In the genomic region with DNA sequence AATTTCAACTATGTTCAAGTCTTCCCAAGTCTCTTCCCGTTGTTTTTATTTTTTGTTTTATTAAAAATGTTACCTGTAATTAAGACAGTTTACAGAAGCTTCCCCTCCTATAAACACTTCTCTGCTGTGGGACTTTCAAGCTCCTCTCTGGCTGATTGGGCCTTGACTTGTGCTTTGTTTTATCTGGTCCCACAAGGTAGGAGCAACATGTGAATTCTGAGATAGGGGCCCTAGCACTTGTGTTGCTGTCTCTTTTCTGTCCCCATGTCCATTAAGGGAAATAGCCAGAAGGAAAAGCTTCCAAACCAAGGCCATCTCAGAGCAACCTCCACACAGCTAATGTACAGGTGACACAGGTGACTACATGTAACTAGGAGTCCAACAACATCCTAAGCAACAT, we compare ENCODE assay signal across 24 mouse cellular contexts.
A peak's percentile ranks its signal among the peaks of the same experiment; 100 is the strongest.
DNase-seq lines count a peak whose midpoint lies in the region; ATAC-seq lines count a peak whose summit lies in the region.
"Had no signal": no experiment of that assay in that cellular context is flagged by ENCODE, and none has a peak within 500 bp of the region (broad histone marks: within the 10 kb centered on the region; RNA-seq: fewer than 3 reads in every experiment).

No protein-coding gene starts in this region.

- peak; percentile 84 for ATAC-seq in heart, embryonic 11.5 days (replicated peaks; ENCODE audit: insufficient number of reproducible peaks, low FRiP score, low TSS enrichment)
- peak; percentile 98 for ATAC-seq in liver, embryonic 13.5 days (ENCODE audit: low read depth)
- ATAC-seq in liver, embryonic 16.5 days (ENCODE audit: low read depth), result peak; percentile 89
- no peak for ATAC-seq in forebrain, embryonic 15.5 days (replicated peaks)
- ATAC-seq: activated CD4-positive, CD25-positive, alpha-beta regulatory T cell, adult 4 months; forebrain, embryonic 14.5 days had no signal

- WGBS in heart, embryonic 11.5 days (ENCODE audit: insufficient replicate concordance), result 88% methylated on average over 1 of the region's 1 CpGs
- 76% methylated on average over 1 of the region's 1 CpGs for WGBS in heart, embryonic 10.5 days
- WGBS in liver, embryonic 13.5 days (ENCODE audit: insufficient replicate concordance), result 58% methylated on average over 1 of the region's 1 CpGs
- 64% methylated on average over 1 of the region's 1 CpGs for WGBS in liver, embryonic 16.5 days (ENCODE audit: insufficient replicate concordance)
- WGBS in forebrain, embryonic 15.5 days, result 100% methylated on average over 1 of the region's 1 CpGs

- H3K4me2 ChIP-seq in heart, embryonic 11.5 days, result no peak overlapping the region
- H3K4me2 ChIP-seq in liver, embryonic 13.5 days, result peak overlapping the region; percentile 23
- 0 out of 2 replicates have a peak overlapping the region, but pooled peaks have one; percentile 15 for H3K4me2 ChIP-seq in liver, embryonic 16.5 days (ENCODE audit: low read depth, low read length)
- no peak overlapping the region for H3K4me2 ChIP-seq in forebrain, embryonic 15.5 days (replicated peaks)
- H3K4me2 ChIP-seq: heart, embryonic 12.5 days; heart, embryonic 15.5 days; hindbrain, embryonic 12.5 days; hindbrain, embryonic 15.5 days had no signal

- DNase-seq in heart, embryonic 10.5 days (ENCODE audit: low spot score), result no peak
- DNase-seq in c-Kit-positive CD71-positive TER-119-positive erythroid progenitor cells, embryonic 14.5 days (ENCODE audit: low spot score), result peak; percentile 52
- DNase-seq in liver, embryonic 13.5 days, result peak; percentile 46
- no peak for DNase-seq in kidney, adult 8-10 months
- no peak for DNase-seq in adrenal gland, adult 2 months
- DNase-seq: adrenal gland, postnatal 10 days; adrenal gland, postnatal 36 days; cerebellum, adult 18-20 months; cerebellum, adult 9-10 months; cerebellum, postnatal 14 days; gastrocnemius, postnatal 10 days; gastrocnemius, postnatal 36 days; heart, adult 2 months; heart, postnatal 10 days had no signal

- no peaks in the 10 kb centered on the region for H3K9me3 ChIP-seq in heart, embryonic 11.5 days (replicated peaks; ENCODE audit: control insufficient read depth, low read length)
- no peaks in the 10 kb centered on the region for H3K9me3 ChIP-seq in heart, embryonic 10.5 days
- H3K9me3 ChIP-seq in liver, embryonic 13.5 days (replicated peaks), result no peaks in the 10 kb centered on the region
- H3K9me3 ChIP-seq in liver, embryonic 16.5 days (replicated peaks; ENCODE audit: control insufficient read depth, low read length), result no peaks in the 10 kb centered on the region
- no peaks in the 10 kb centered on the region for H3K9me3 ChIP-seq in forebrain, embryonic 15.5 days
- H3K9me3 ChIP-seq: forebrain, embryonic 10.5 days; heart, embryonic 12.5 days; heart, embryonic 15.5 days; hindbrain, embryonic 12.5 days; hindbrain, embryonic 15.5 days had no signal

- no peak overlapping the region for H3K9ac ChIP-seq in heart, embryonic 11.5 days (ENCODE audit: low read depth, low read length)
- H3K9ac ChIP-seq in liver, embryonic 13.5 days, result no peak overlapping the region
- H3K9ac ChIP-seq in liver, embryonic 16.5 days (ENCODE audit: low read depth, low read length), result no peak overlapping the region
- no peak overlapping the region for H3K9ac ChIP-seq in forebrain, embryonic 15.5 days (replicated peaks)
- H3K9ac ChIP-seq: heart, embryonic 12.5 days; heart, embryonic 15.5 days; hindbrain, embryonic 12.5 days; hindbrain, embryonic 15.5 days had no signal

- H3K4me3 ChIP-seq in heart, embryonic 11.5 days (ENCODE audit: low read depth, low read length), result no peak overlapping the region
- no peak overlapping the region for H3K4me3 ChIP-seq in heart, embryonic 10.5 days
- no peak overlapping the region for H3K4me3 ChIP-seq in liver, embryonic 13.5 days (replicated peaks)
- no peak overlapping the region for H3K4me3 ChIP-seq in liver, embryonic 16.5 days (ENCODE audit: low read depth, low read length)
- no peak overlapping the region for H3K4me3 ChIP-seq in forebrain, embryonic 15.5 days
- H3K4me3 ChIP-seq: forebrain, embryonic 10.5 days; heart, adult 2 months; heart, embryonic 12.5 days; heart, embryonic 15.5 days; hindbrain, embryonic 12.5 days; hindbrain, embryonic 15.5 days had no signal

- H3K4me1 ChIP-seq in heart, embryonic 11.5 days (ENCODE audit: control insufficient read depth, insufficient read depth, low read length), result no peaks in the 10 kb centered on the region
- no peaks in the 10 kb centered on the region for H3K4me1 ChIP-seq in heart, embryonic 10.5 days
- H3K4me1 ChIP-seq in liver, embryonic 13.5 days (replicated peaks), result peaks cover 6% of the 10 kb centered on the region; the same call in 1 of the 2 replicates
- H3K4me1 ChIP-seq in liver, embryonic 16.5 days (ENCODE audit: control insufficient read depth, low read depth, low read length), result no peaks in the 10 kb centered on the region
- H3K4me1 ChIP-seq in forebrain, embryonic 15.5 days, result no peaks in the 10 kb centered on the region
- H3K4me1 ChIP-seq: forebrain, embryonic 10.5 days; heart, embryonic 12.5 days; heart, embryonic 15.5 days; hindbrain, embryonic 12.5 days; hindbrain, embryonic 15.5 days had no signal

- no peaks in the 10 kb centered on the region for H3K27me3 ChIP-seq in heart, embryonic 11.5 days (ENCODE audit: control insufficient read depth, insufficient read depth, low read length)
- no peaks in the 10 kb centered on the region for H3K27me3 ChIP-seq in heart, embryonic 10.5 days (ENCODE audit: insufficient read depth, poor library complexity, severe bottlenecking)
- H3K27me3 ChIP-seq in liver, embryonic 13.5 days, result no peaks in the 10 kb centered on the region
- H3K27me3 ChIP-seq in liver, embryonic 16.5 days (ENCODE audit: control insufficient read depth, insufficient read depth, low read depth, low read length), result no peaks in the 10 kb centered on the region
- H3K27me3 ChIP-seq in forebrain, embryonic 15.5 days, result no peaks in the 10 kb centered on the region
- H3K27me3 ChIP-seq: heart, embryonic 12.5 days; heart, embryonic 15.5 days; hindbrain, embryonic 12.5 days; hindbrain, embryonic 15.5 days had no signal

- no peak overlapping the region for H3K27ac ChIP-seq in heart, embryonic 11.5 days (ENCODE audit: low read depth, low read length)
- H3K27ac ChIP-seq in heart, embryonic 10.5 days, result no peak overlapping the region
- H3K27ac ChIP-seq in liver, embryonic 13.5 days, result 0 out of 2 replicates have a peak overlapping the region, but pooled peaks have one; percentile 31
- no peak overlapping the region for H3K27ac ChIP-seq in liver, embryonic 16.5 days (ENCODE audit: low read length)
- H3K27ac ChIP-seq in forebrain, embryonic 15.5 days (replicated peaks), result no peak overlapping the region
- H3K27ac ChIP-seq: forebrain, embryonic 10.5 days; heart, adult 2 months; heart, embryonic 15.5 days; hindbrain, embryonic 12.5 days; hindbrain, embryonic 15.5 days had no signal

- H3K36me3 ChIP-seq in heart, embryonic 11.5 days (ENCODE audit: control insufficient read depth, insufficient read depth, low read length), result no peaks in the 10 kb centered on the region
- no peaks in the 10 kb centered on the region for H3K36me3 ChIP-seq in heart, embryonic 10.5 days
- no peaks in the 10 kb centered on the region for H3K36me3 ChIP-seq in liver, embryonic 13.5 days
- H3K36me3 ChIP-seq in liver, embryonic 16.5 days (ENCODE audit: control insufficient read depth, insufficient read depth), result no peaks in the 10 kb centered on the region
- H3K36me3 ChIP-seq in forebrain, embryonic 15.5 days, result peaks cover 38% of the 10 kb centered on the region
- H3K36me3 ChIP-seq: forebrain, embryonic 10.5 days; heart, embryonic 12.5 days; heart, embryonic 15.5 days had no signal

Comparison
In these comparisons a context has a peak if more than half of its experiments do, and no peak if none do; other contexts are left out.
1. H3K4me2 ChIP-seq: peak in liver, embryonic 13.5 days (single experiment) and liver, embryonic 16.5 days (single experiment); none in heart, embryonic 11.5 days (single experiment) and forebrain, embryonic 15.5 days (single experiment).
2. DNase-seq: peak in c-Kit-positive CD71-positive TER-119-positive erythroid progenitor cells, embryonic 14.5 days (single experiment) and liver, embryonic 13.5 days (single experiment); none in heart, embryonic 10.5 days (single experiment), kidney, adult 8-10 months (0 of 2) and adrenal gland, adult 2 months (single experiment).